Mouse (Mus musculus): Measurements from ENCODE around the gene Poldip3. TPM values are rescaled to one million over a fixed set of nuclear protein-coding genes. Genes with fewer than 3 reads are reported as not detected.

The Poldip3 gene
- total and polyA plus RNA-seq, 3 experiments: 77.0 to 78.9 (median 77.2) TPM

- TF ChIP-seq KAT2A (IDR thresholded peaks at IDR 0.05; ENCODE audit: insufficient replicate concordance, low read length) (no peak), USF1 (IDR thresholded peaks at IDR 0.05; ENCODE audit: low read depth, low read length) (no peak), MEF2A (IDR thresholded peaks at IDR 0.05; ENCODE audit: borderline replicate concordance, low read depth, low read length) (no peak), GABPA (IDR thresholded peaks at IDR 0.05; ENCODE audit: insufficient replicate concordance, low read depth, low read length) (no peak), CHD2 (IDR thresholded peaks at IDR 0.05; ENCODE audit: low read length) (no peak), ZNF384 (IDR thresholded peaks at IDR 0.05; ENCODE audit: low read depth, low read length) (no peak), ELF1 (IDR thresholded peaks at IDR 0.05; ENCODE audit: low read depth, low read length) (no peak), PAX5 (IDR thresholded peaks at IDR 0.05; ENCODE audit: low read length) (no peak), MAZ (IDR thresholded peaks at IDR 0.05; ENCODE audit: low read depth, low read length) (no peak), NELFE (IDR thresholded peaks at IDR 0.05; ENCODE audit: low read depth, low read length) (no peak)
- dilution Hi-C loops (cut with MboI; ENCODE audit: extremely low pct_ligation_motif_present, extremely low pct_unique_long_range_greater_than_20kb, low sequenced_read_pairs) (no loop called here), in situ Hi-C loops (cut with MboI; ENCODE audit: low pct_ligation_motif_present, low pct_unique_long_range_greater_than_20kb, low sequenced_read_pairs) (no loop called here)
- Histone ChIP-seq H3K4me3 (replicated peaks in 1 of 3; ENCODE audit: low read depth in 2 of 3, low read length in 2 of 3, poor library complexity in 1 of 3) (no peak overlapping the region), H3K27me3 (replicated peaks) (no peaks in the 10 kb centered on the region), H3K4me1 (ENCODE audit: control insufficient read depth in 1 of 2, insufficient read depth in 2 of 2) (peaks cover 9 to 75% of the 10 kb centered on the region in 2 experiments; a peak in 3 of 4 replicates), H3K79me2 (replicated peaks; ENCODE audit: control insufficient read depth, extremely low read depth, insufficient read depth, poor library complexity, severe bottlenecking) (no peaks in the 10 kb centered on the region), H3K9me3 (replicated peaks; ENCODE audit: low read length) (no peaks in the 10 kb centered on the region), H3K4me2 (ENCODE audit: insufficient read depth, low read depth, poor library complexity, severe bottlenecking) (no peak overlapping the region), H3K36me3 (replicated peaks in 1 of 2; ENCODE audit: control insufficient read depth in 1 of 2, insufficient read depth in 1 of 2, low read length in 1 of 2) (peaks cover 2 to 48% of the 10 kb centered on the region in 2 experiments), H3K9ac (ENCODE audit: insufficient read depth, low read depth) (no peak overlapping the region), H3K27ac (ENCODE audit: insufficient read depth, low read depth) (no peak overlapping the region)
- DNase-seq (ENCODE audit: extremely low read depth): no peak
Observed at GRCm38 (mm10) chr15:83169772-83170722, 20.9 kb upstream of the Poldip3 start.

GRCm38 (mm10) chr15:83168875-83169771, 19.9 kb upstream of the Poldip3 start:
- Histone ChIP-seq H3K27ac (ENCODE audit: insufficient read depth, low read depth) (no peak overlapping the region), H3K36me3 (replicated peaks in 1 of 2; ENCODE audit: control insufficient read depth in 1 of 2, insufficient read depth in 1 of 2, low read length in 1 of 2) (peaks cover 5 to 53% of the 10 kb centered on the region in 2 experiments), H3K4me2 (ENCODE audit: insufficient read depth, low read depth, poor library complexity, severe bottlenecking) (no peak overlapping the region), H3K27me3 (replicated peaks) (no peaks in the 10 kb centered on the region), H3K4me1 (ENCODE audit: control insufficient read depth in 1 of 2, insufficient read depth in 2 of 2) (peaks cover 9 to 73% of the 10 kb centered on the region in 2 experiments; a peak in 3 of 4 replicates), H3K9ac (ENCODE audit: insufficient read depth, low read depth) (no peak overlapping the region), H3K9me3 (replicated peaks; ENCODE audit: low read length) (no peaks in the 10 kb centered on the region), H3K79me2 (replicated peaks; ENCODE audit: control insufficient read depth, extremely low read depth, insufficient read depth, poor library complexity, severe bottlenecking) (no peaks in the 10 kb centered on the region), H3K4me3 (replicated peaks in 1 of 3; ENCODE audit: low read depth in 2 of 3, low read length in 2 of 3, poor library complexity in 1 of 3) (no peak overlapping the region)
- no peak for TF ChIP-seq UBTF (IDR thresholded peaks at IDR 0.05; ENCODE audit: low read depth, low read length)
- no peak for TF ChIP-seq RAD21 (IDR thresholded peaks at IDR 0.05; ENCODE audit: low read depth, low read length)
- DNase-seq (ENCODE audit: extremely low read depth): no peak
- in situ Hi-C loops (cut with MboI; ENCODE audit: low pct_ligation_motif_present, low pct_unique_long_range_greater_than_20kb, low sequenced_read_pairs) (no loop called here), dilution Hi-C loops (cut with MboI; ENCODE audit: extremely low pct_ligation_motif_present, extremely low pct_unique_long_range_greater_than_20kb, low sequenced_read_pairs) (no loop called here)

All from CH12.LX (cell line).